Mouse (Mus musculus): ENCODE data around the gene Arl14ep.

GRCm38 (mm10) chr2:106935681-106936080 is 38.5 kb downstream of the Arl14ep start:
- TF ChIP-seq POLR2A (IDR thresholded peaks at IDR 0.05; ENCODE audit: borderline replicate concordance, extremely low read depth, low read depth, low read length) (no peak), CTCF (IDR thresholded peaks at IDR 0.05; ENCODE audit: insufficient read depth, low read length) (no peak)
